Mouse (Mus musculus) liver, embryonic 16.5 days (tissue): ENCODE results near the gene Serpina5. TPM values are rescaled to one million over a fixed set of nuclear protein-coding genes. Genes with fewer than 3 reads are reported as not detected.

ENCODE experiments used
- ATAC-seq: fragments of 200-750 bp; cut with Nextera tagmentation; 2 replicates; pipeline ENCODE4 v1.8.0; 2017; ENCODE audit warnings: low read depth, mild to moderate bottlenecking, moderate number of reproducible peaks, moderate library complexity
- H3K27ac ChIP-seq: fragments of 300-500 bp; sonication (generic); 2 replicates; pipeline ENCODE4 v1.5.1; 2014; ENCODE audit warnings: mild to moderate bottlenecking, low read length
- H3K27me3 ChIP-seq: fragments of 300-500 bp; sonication (generic); 2 replicates; pipeline ENCODE4 v1.6.1; 2014; ENCODE audit warnings: low read depth, low read length, mixed read lengths; ENCODE audit not compliant: control insufficient read depth, insufficient read depth
- H3K36me3 ChIP-seq: fragments of 300-500 bp; sonication (generic); 2 replicates; pipeline ENCODE4 v1.6.1; 2014; ENCODE audit warnings: mild to moderate bottlenecking; ENCODE audit not compliant: control insufficient read depth, insufficient read depth
- H3K4me1 ChIP-seq: fragments of 300-500 bp; sonication (generic); 2 replicates; pipeline ENCODE4 v1.6.1; 2014; ENCODE audit warnings: low read depth, low read length, mixed read lengths; ENCODE audit not compliant: control insufficient read depth
- H3K4me2 ChIP-seq: fragments of 300-500 bp; sonication (generic); 2 replicates; pipeline ENCODE4 v1.6.1; 2014; ENCODE audit warnings: low read depth, low read length, mixed read lengths
- H3K4me3 ChIP-seq: fragments of 300-500 bp; sonication (generic); 2 replicates; pipeline ENCODE4 v1.5.1; 2014; ENCODE audit warnings: low read depth, mild to moderate bottlenecking, low read length
- H3K9ac ChIP-seq: fragments of 300-500 bp; sonication (generic); 2 replicates; pipeline ENCODE4 v1.6.1; 2014; ENCODE audit warnings: low read depth, low read length
- H3K9me3 ChIP-seq: fragments of 300-500 bp; sonication (generic); replicated peaks from 2 replicates; pipeline ENCODE4 v1.6.1; 2016; ENCODE audit warnings: low read length; ENCODE audit not compliant: control insufficient read depth
- WGBS: fragments of 180-500 bp; shearing (Covaris S2); extraction: QIAGEN DNeasy Blood & Tissue Kit; methylation state at CpG from one replicate; pipeline ENCODE4 v1.1.7; 2014; ENCODE audit not compliant: insufficient replicate concordance; 5-methylcytosine and 5-hydroxymethylcytosine counted together
- polyA plus RNA-seq: library from polyadenylated mRNA; unstranded; fragments of >200 nt; fragmentation: Nextera tagmentation; extraction: Ambion mirVana; gene quantifications from 2 replicates; pipeline ENCODE4 v1.2.1, GENCODE M21; 2015

The Serpina5 gene
- 0.09 and 0.13 TPM in 2 replicates for polyA plus RNA-seq

GRCm38 (mm10) chr12:104100768-104101167, at the start of gene Serpina5:
Gene Serpina5, plus strand, starts transcription at chr12:104101113.
- Histone ChIP-seq H3K27me3 (no peaks in the 10 kb centered on the region), H3K4me2 (no peak within 1 kb of the TSS), H3K9ac (no peak within 1 kb of the TSS), H3K4me3 (no peak within 1 kb of the TSS), H3K9me3 (no peaks in the 10 kb centered on the region), H3K36me3 (no peaks in the 10 kb centered on the region), H3K4me1 (no peaks in the 10 kb centered on the region; the same call in 1 of the 2 replicates), H3K27ac (no peak within 1 kb of the TSS)
- 72% methylated on average over 6 of the region's 6 CpGs for WGBS
- ATAC-seq, result no peak

- no peaks in the 10 kb centered on the region for H3K36me3 ChIP-seq
- no peak overlapping the region for H3K9ac ChIP-seq
- 11% methylated on average over 1 of the region's 1 CpGs for WGBS
- no peak overlapping the region for H3K4me2 ChIP-seq
- H3K9me3 ChIP-seq, result no peaks in the 10 kb centered on the region
- no peak for ATAC-seq
- H3K27ac ChIP-seq, result no peak overlapping the region
- no peaks in the 10 kb centered on the region for H3K27me3 ChIP-seq
- H3K4me1 ChIP-seq, result no peaks in the 10 kb centered on the region
- H3K4me3 ChIP-seq, result no peak overlapping the region
These were observed 46.9 kb upstream of the Serpina5 start for GRCm38 (mm10) chr12:104053995-104054394.

- 49% methylated on average over 8 of the region's 8 CpGs for WGBS
- H3K4me3 ChIP-seq, result no peak overlapping the region
- H3K9ac ChIP-seq, result no peak overlapping the region
- H3K27ac ChIP-seq, result no peak overlapping the region
- H3K36me3 ChIP-seq, result no peaks in the 10 kb centered on the region
- no peaks in the 10 kb centered on the region for H3K27me3 ChIP-seq
- H3K4me1 ChIP-seq, result no peaks in the 10 kb centered on the region
- no peak overlapping the region for H3K4me2 ChIP-seq
- ATAC-seq, result no peak
- H3K9me3 ChIP-seq, result no peaks in the 10 kb centered on the region
These were observed 45.2 kb upstream of the Serpina5 start for GRCm38 (mm10) chr12:104055755-104056154.

GRCm38 (mm10) chr12:104057050-104057449, 43.9 kb upstream of the Serpina5 start:
- no peak overlapping the region for H3K4me3 ChIP-seq
- H3K36me3 ChIP-seq, result no peaks in the 10 kb centered on the region
- 21% methylated on average over 4 of the region's 4 CpGs for WGBS
- no peaks in the 10 kb centered on the region for H3K9me3 ChIP-seq
- no peak for ATAC-seq
- no peaks in the 10 kb centered on the region for H3K4me1 ChIP-seq
- H3K9ac ChIP-seq, result no peak overlapping the region
- no peak overlapping the region for H3K4me2 ChIP-seq
- no peaks in the 10 kb centered on the region for H3K27me3 ChIP-seq
- no peak overlapping the region for H3K27ac ChIP-seq

GRCm38 (mm10) chr12:104057531-104057930, 43.4 kb upstream of the Serpina5 start:
- Histone ChIP-seq H3K4me3 (no peak overlapping the region), H3K27ac (no peak overlapping the region), H3K9ac (no peak overlapping the region), H3K9me3 (no peaks in the 10 kb centered on the region), H3K36me3 (no peaks in the 10 kb centered on the region), H3K4me1 (no peaks in the 10 kb centered on the region), H3K4me2 (no peak overlapping the region), H3K27me3 (no peaks in the 10 kb centered on the region)
- ATAC-seq, result no peak
- 71% methylated on average over 7 of the region's 7 CpGs for WGBS

- WGBS, result 60% methylated on average over 6 of the region's 6 CpGs
- H3K9ac ChIP-seq, result no peak overlapping the region
- no peak for ATAC-seq
These were observed 40.8 kb upstream of the Serpina5 start for GRCm38 (mm10) chr12:104060126-104060525.

GRCm38 (mm10) chr12:104061862-104062261, 39.1 kb upstream of the Serpina5 start:
- Histone ChIP-seq H3K27ac (no peak overlapping the region), H3K4me3 (no peak overlapping the region), H3K9ac (no peak overlapping the region), H3K36me3 (no peaks in the 10 kb centered on the region), H3K4me1 (no peaks in the 10 kb centered on the region), H3K9me3 (no peaks in the 10 kb centered on the region), H3K27me3 (no peaks in the 10 kb centered on the region), H3K4me2 (no peak overlapping the region)
- ATAC-seq, result no peak
- 18% methylated on average over 2 of the region's 2 CpGs for WGBS

More at GRCm38 (mm10) chr12:104060126-104060525, 40.8 kb upstream of the Serpina5 start:
- H3K27ac ChIP-seq, result no peak overlapping the region
- H3K9me3 ChIP-seq, result no peaks in the 10 kb centered on the region
- H3K27me3 ChIP-seq, result no peaks in the 10 kb centered on the region
- no peaks in the 10 kb centered on the region for H3K36me3 ChIP-seq
- H3K4me2 ChIP-seq, result no peak overlapping the region
- H3K4me1 ChIP-seq, result no peaks in the 10 kb centered on the region
- no peak overlapping the region for H3K4me3 ChIP-seq

- no peaks in the 10 kb centered on the region for H3K27me3 ChIP-seq
- H3K4me2 ChIP-seq, result no peak overlapping the region
- WGBS, result 41% methylated on average over 4 of the region's 4 CpGs
- no peaks in the 10 kb centered on the region for H3K4me1 ChIP-seq
- no peaks in the 10 kb centered on the region for H3K36me3 ChIP-seq
- no peak for ATAC-seq
- H3K4me3 ChIP-seq, result no peak overlapping the region
- H3K9ac ChIP-seq, result no peak overlapping the region
- H3K27ac ChIP-seq, result no peak overlapping the region
- H3K9me3 ChIP-seq, result no peaks in the 10 kb centered on the region
These were observed 36.4 kb upstream of the Serpina5 start for GRCm38 (mm10) chr12:104064532-104064931.

GRCm38 (mm10) chr12:104064996-104065395, 35.9 kb upstream of the Serpina5 start:
- Histone ChIP-seq H3K9ac (no peak overlapping the region), H3K27me3 (no peaks in the 10 kb centered on the region), H3K36me3 (no peaks in the 10 kb centered on the region), H3K27ac (no peak overlapping the region), H3K9me3 (no peaks in the 10 kb centered on the region), H3K4me2 (no peak overlapping the region), H3K4me1 (no peaks in the 10 kb centered on the region), H3K4me3 (no peak overlapping the region)
- no peak for ATAC-seq
- 57% methylated on average over 4 of the region's 4 CpGs for WGBS
